Mouse (Mus musculus) NIH3T3 (cell line): ENCODE results near the gene Cnnm4.
A peak's percentile ranks its signal among the peaks of the same experiment; 100 is the strongest.
"Not testable (repeated sequence)": the region's sequence is repeated elsewhere in the genome, so short reads cannot be mapped to it uniquely, and the experiment has no call there.

Experiments used
- DNase-seq: peaks from one replicate; pipeline ENCODE4 v3.0.0-alpha.2; 2012; ENCODE audit warnings: low read depth

Gene Cnnm4

DNA sequence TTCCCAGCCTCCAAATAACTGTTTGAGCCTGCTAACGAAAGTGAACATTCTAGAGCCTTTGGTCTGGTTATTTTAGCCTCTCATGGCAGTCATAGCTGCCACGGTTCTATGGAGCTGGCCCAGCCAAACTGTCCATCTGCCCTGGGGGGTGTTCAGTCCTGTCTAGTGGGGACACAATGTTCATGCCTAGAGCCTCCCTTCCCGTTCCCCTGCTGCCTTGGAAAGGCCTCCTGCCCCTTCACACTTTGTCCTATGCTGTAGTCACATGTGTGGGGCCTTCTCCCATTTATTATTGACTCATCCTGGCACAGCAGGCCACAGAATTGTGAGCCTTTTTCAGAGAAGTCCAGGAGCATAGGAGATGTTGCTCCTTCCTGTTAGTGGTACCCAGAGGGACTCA, 46.8 kb downstream of the Cnnm4 start:
- DNase-seq, result no peak

GRCm38 (mm10) chr1:36519626-36520025, 48.2 kb downstream of the Cnnm4 start:
- DNase-seq, result no peak

DNA sequence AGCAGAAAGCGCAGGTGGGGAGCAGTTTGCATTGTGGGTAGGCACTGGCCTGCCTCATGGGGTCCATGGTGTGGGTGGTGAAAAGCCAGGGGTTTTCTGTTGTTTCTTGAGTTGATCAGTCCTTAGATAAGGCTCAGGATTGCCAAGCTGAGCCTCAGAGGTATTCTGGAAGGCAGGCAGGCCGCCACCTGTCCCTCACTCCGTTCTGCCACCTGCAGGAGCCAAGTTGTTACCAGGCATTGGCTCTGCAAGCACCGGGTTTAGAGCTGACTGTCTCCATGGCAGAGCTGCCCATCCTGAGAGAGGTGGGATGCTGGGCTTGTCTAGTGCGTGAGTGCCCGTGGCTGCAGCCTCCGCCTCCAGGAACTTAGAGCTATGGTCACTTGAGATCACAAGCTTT, 50.8 kb downstream of the Cnnm4 start:
- no peak for DNase-seq

DNA sequence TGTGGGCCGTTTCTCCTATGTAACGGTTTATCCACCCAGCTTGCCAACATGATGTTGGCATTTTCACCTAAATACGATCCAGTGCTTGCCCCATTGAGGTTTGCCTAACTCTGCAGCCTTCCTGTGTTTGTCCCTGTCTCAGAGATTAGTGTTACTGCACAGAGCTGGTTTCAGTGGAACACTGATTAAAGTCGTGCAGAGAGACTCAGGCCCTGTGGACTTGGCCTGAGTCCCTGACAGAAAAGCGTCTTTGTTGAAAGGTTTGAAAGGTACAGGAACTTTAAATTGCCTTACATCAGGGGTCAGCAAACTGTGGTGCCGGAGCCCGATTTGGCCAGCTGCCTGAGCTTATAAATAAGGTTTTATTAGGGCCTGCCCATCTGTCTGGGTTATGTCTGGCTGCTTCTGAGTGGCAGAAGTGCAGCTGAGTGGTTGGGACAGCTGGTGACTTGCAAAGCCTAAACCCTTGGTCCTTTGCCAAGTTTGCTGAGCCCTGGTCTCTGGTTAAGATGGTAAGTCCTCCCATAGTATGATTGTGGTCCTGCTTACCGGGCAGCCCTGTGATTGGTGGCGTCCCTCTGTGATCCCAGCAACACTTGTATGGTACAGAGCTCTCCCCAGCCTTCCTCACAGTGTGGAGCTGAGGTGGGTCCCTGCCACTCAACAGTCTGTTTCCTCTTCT, 52.1 kb downstream of the Cnnm4 start:
- no peak for DNase-seq

- no peak for DNase-seq
Observed at GRCm38 (mm10) chr1:36524058-36524457, 52.6 kb downstream of the Cnnm4 start.

- DNase-seq, result no peak
Observed at GRCm38 (mm10) chr1:36525774-36526173, 54.4 kb downstream of the Cnnm4 start.

DNA sequence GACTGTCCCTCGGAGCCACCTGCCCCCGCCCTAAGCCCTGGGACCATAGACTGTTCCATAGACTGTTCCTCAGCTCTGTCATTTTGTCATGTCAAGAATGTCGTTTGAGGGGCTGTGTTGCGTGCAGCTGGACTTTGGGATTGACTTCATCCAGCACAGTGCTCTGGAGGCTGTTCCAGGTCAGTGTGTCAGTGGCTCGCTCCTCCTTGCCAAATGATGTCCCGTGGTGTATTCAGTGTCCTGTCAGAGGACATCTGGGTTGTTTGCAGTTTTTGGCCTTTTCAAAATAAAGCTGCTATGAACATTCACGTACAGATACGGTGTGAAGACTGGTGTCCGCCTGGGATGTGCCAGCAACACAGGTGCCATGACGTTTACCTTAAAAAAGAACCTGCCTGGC, 55.5 kb downstream of the Cnnm4 start:
- no peak for DNase-seq

DNA sequence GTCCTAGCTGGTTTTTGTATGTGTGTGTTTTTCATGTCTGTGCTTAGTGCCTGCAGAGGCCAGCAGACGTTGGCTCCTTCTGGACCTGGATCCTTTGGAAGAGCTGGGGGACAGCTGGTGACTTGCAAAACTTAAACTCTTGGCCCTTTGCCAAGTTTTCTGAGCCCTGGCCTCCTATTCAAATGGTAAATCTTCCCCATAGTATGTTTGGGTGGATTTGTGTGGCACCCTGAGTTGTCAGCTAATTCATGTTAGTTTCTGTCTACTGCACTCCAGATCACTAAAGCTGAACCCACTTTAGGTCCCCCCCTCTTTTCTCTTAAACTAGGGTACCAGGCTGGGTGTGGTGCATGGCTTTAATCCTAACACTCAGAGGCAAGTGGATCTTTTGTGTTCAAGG, 56.9 kb downstream of the Cnnm4 start:
- DNase-seq, result no peak

DNA sequence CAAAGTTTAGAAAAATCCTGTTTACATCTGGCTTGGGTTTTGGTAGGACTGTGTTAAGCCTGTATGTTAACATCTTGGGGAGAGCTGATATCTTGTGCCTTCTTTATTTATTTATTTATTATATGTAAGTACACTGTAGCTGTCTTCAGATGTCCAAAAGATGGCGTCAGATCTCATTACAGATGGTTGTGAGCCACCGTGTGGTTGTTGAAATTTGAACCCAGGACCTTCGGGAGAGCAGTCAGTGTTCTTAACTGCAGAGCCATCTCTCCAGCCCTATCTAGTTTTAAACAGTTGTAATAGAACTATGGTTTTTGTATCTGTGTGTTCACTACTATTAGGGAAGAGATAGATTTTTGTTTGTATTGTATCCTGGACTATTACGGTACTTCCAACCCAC, 57.9 kb downstream of the Cnnm4 start:
- no peak for DNase-seq

DNA sequence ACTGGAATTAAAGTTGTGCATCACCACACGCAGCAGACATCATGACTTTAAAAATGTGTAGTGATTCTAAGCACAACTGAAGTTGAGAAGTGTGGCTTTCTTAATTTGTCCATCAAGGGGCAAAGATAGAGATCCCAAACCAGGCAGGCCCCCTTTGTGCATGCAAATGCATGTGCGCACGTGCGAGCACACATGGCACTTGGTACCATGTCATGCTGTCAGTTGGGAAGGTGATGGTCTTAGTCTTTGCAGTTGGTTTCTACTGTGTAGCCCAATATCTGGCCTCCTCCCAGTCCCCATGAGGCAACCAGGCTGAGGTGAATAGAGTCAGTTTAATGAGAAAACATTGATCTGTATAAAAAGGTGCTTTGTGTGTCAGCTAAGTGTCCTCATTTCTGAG, 58.5 kb downstream of the Cnnm4 start:
- no peak for DNase-seq

- DNase-seq, result peak; percentile 29
Observed at GRCm38 (mm10) chr1:36530485-36530884, 59.1 kb downstream of the Cnnm4 start.

- no peak for DNase-seq
Observed at GRCm38 (mm10) chr1:36530962-36531361, 59.5 kb downstream of the Cnnm4 start.

DNA sequence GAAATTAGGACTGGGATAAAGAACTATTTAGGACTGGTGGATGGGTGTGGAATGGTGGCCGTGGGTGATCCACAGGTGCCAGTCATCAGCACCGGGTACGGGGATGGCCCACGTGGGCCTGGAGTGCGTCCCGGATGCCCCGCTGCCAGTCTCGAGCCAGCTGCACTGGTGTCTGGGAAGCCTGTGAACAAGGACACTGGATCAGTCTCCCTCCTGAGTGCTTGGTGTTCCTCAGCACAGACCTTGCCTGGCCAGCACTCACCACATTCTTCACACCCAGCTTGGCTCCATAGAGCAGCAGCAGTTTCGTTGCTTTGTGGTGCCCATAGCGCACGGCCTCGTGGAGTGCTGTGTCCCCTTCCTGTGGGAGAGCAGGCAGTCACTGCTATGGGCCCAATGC, 60.0 kb downstream of the Cnnm4 start:
- no peak for DNase-seq

- peak; percentile 50 for DNase-seq
Observed at GRCm38 (mm10) chr1:36533546-36533945, 62.1 kb downstream of the Cnnm4 start.

DNA sequence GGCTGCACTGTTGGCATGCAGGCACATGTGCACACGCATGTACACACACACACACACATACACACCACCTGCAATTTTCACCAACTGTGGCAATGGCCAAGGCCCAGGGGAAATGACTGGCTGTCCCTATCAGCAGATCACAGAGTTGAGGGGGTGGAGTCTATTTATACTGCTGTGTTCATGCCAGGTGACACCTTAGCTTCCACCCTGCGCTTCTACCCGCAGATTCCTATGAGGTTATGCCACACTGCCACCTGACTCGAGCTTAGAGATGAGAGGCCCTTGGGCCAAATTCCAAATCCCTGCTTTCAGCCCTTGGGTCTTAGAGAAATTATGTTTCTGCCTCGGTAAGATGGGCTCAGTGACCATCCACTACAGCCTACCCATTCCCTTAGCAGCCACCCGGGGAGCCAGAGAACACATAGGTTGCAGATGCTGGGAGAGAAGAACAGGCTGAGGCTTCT, 63.2 kb downstream of the Cnnm4 start:
- no peak for DNase-seq

GRCm38 (mm10) chr1:36535477-36536396, 64.3 kb downstream of the Cnnm4 start:
- DNase-seq, result peak; percentile 48

GRCm38 (mm10) chr1:36536397-36536728, 64.9 kb downstream of the Cnnm4 start:
- DNase-seq, result no peak

DNA sequence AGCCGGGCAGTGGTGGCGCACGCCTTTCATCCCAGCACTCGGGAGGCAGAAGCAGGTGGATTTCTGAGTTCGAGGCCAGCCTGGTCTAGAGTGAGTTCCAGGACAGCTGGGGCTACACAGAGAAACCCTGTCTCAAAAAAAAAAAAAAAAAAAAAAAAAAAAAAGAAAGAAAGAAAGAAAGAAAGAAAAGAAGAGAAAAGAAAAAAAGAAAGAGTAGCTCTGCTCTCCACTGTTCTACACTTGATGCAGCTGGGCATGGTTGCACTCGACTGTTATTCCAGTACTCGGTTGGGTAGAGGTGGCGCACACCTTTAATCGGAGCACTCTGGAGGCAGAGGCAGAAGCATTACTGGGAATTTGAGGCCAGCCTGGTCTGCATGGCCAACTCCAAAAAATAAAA, 65.4 kb downstream of the Cnnm4 start, which contains the start of gene Ankrd23:
Ankrd23 (minus strand) TSS at position 101 of the 400 bp plus-strand sequence.
- DNase-seq, result not testable (repeated sequence)

DNA sequence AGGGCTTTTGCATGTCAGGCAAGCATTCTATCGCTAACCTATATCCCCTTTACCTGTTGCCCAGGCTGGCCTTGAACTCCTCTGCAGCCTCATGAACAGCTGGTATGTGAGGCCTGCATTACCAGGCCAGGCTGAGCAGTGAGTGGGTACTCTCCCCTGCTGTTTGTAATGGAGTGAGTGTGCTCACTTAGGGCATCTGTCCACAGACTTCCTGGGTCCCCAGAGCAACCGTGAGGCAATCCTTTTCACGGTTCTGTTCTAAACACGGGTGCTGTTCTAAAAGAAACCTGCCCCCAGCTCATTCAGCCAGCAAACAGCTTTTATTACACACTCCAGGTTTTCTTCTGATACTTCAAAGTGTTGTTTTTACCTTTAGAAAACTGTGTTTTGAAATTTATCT, 67.3 kb downstream of the Cnnm4 start:
- DNase-seq, result no peak

DNA sequence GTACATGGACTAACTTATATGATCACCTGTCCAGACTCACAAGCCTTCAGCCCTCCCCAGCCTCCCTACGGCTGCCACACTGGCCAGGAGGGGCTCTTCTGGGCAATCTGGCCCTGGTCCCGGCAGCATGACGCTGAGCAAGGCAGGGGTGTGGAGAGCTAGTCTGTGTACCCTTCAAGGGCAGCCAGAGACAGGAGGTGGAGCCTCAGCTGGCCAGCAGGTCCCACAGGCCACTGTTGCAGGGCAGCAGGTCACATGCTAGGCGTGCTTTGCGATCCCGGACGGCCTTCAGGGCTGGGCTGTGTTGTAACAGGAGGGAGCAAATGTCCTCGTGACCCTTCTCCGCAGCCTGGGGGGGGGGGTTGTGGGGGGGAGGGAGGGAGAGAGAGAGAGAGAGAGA, 67.8 kb downstream of the Cnnm4 start, which contains the start of gene Gm42417:
Gm42417 (minus strand) TSS at position 244 of the 400 bp plus-strand sequence.
- DNase-seq, result no peak

- no peak for DNase-seq
Observed at GRCm38 (mm10) chr1:36540132-36540531, 68.7 kb downstream of the Cnnm4 start.

GRCm38 (mm10) chr1:36540807-36541206, 69.4 kb downstream of the Cnnm4 start:
- no peak for DNase-seq

- no peak for DNase-seq
Observed at GRCm38 (mm10) chr1:36541844-36542243, 70.4 kb downstream of the Cnnm4 start.
